Mouse (Mus musculus): ENCODE data around the gene Etnppl. TPM values are rescaled to one million over a fixed set of nuclear protein-coding genes. Genes with fewer than 3 reads are reported as not detected.
A peak's percentile ranks its signal among the peaks of the same experiment; 100 is the strongest.

The Etnppl gene
- polyA plus RNA-seq (2012; rRNA removed), result 0.03 TPM in 1 of 2 replicates, not detected in the other

DNA sequence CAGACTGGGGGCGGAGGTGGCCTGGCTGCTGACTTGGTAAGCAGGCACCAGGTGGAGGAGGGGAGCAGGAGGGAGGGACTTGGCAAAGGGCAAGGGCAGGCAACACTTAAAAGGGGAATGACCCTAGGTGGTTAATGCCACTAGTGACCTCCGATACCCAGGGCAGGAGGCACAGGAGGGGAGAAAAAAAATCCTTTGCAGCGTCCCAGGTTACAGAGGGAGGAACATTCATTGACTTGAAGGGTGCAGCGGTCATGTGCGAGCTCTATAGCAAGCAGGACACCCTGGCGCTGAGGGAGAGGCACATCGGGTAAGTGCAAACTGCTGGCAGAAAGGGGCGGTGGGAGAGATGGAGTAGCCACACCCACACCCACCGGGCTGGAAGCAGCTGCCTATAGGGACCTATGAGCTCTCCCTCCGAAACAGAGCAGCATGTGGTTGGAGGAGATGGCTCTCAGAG is at the start of gene Etnppl:
Etnppl (plus strand) TSS at position 10 of the 460 bp plus-strand sequence.
- TF ChIP-seq POLR2A (IDR thresholded peaks at IDR 0.05; ENCODE audit: borderline replicate concordance, extremely low read depth, insufficient read depth, insufficient read length, poor library complexity, severe bottlenecking) (no peak), CTCF (IDR thresholded peaks at IDR 0.05; ENCODE audit: borderline replicate concordance, extremely low read depth, insufficient read depth, insufficient read length) (no peak)
- DNase-seq (ENCODE audit: low read depth), result peak; percentile 9

DNA sequence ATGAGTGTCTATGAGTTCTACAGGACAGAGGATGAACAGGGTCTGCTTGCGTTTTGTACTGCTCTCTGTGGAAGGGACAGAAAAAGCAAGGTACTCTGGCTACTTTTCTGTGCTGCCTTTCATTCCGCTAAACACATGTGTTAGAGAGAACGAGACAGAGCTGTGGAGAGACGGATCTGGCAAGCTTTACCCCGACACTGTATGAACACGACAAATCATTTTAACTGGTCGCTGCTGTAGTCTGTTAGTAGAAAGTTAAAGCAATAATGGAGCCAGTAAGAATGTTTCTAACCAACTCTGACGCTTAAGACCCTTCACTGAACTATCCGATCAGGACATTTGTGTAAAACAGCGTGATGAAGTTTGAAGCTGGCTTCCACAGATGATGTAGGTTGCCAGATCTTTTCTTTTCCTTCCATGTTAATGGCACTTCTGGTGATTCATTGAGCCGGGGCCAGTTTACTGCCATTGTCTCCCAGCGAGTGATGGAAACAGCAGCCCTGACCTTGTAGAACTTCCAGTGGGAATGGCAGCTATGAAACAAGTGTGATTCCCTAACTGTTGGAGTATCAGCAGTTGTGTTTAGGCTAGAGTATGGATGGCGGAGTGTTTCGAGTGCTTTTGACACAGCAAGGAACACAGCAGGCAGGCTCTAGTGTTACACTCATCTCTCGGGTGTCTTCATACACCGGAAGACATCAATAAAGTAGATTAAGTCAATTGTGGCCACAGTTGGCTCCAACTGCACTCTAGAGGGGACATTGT is 48.7 kb upstream of the Etnppl start:
- TF ChIP-seq CTCF (IDR thresholded peaks at IDR 0.05; ENCODE audit: borderline replicate concordance, extremely low read depth, insufficient read depth, insufficient read length) (no peak), POLR2A (IDR thresholded peaks at IDR 0.05; ENCODE audit: borderline replicate concordance, extremely low read depth, insufficient read depth, insufficient read length, poor library complexity, severe bottlenecking) (no peak)

DNA sequence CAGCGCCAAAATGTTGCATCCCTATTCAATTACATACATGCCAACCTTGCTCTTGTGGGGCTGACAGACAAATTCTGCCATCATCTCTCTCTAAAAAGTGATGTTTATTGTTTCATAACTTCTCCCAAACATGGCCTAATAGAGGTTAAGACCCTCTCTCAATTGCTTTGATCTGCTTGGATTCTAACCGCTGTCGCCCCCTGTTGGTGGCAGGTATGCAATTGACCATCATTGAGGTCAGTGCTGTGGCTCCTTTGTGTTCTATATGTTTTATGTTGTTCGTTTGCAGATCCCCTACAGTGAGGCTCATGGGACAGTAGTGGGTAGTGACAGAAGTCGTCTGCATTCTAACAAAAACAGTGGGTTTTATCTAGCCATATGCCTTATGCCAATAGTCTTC is 44.0 kb upstream of the Etnppl start:
- TF ChIP-seq POLR2A (IDR thresholded peaks at IDR 0.05; ENCODE audit: borderline replicate concordance, extremely low read depth, insufficient read depth, insufficient read length, poor library complexity, severe bottlenecking) (no peak), CTCF (IDR thresholded peaks at IDR 0.05; ENCODE audit: borderline replicate concordance, extremely low read depth, insufficient read depth, insufficient read length) (peak; percentile 32; the same call in 1 of the 2 replicates)
- no peak for DNase-seq (ENCODE audit: low read depth)

More for the DNA sequence above, 48.7 kb upstream of the Etnppl start:
- DNase-seq (ENCODE audit: low read depth), result no peak

DNA sequence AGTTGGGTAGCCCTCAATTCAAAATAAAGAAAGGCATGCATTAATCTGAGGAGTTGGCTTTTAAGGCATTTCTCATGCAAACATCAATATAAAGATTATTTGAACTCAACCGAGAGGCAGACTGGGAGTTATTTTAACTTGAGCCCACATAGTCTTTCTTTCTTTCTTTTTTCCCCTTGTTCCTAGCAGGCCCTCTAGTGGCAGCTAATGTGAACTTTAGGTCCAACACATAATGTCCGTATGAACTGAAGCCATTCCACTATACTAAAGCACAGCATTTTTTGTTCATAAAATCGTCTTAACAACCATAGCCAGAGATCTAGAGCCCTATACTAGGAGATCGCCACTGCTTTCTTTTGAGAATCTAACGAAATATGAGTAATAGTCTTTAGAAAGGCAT is 42.6 kb upstream of the Etnppl start:
- peak; percentile 72 for DNase-seq (ENCODE audit: low read depth)
- TF ChIP-seq CTCF (IDR thresholded peaks at IDR 0.05; ENCODE audit: borderline replicate concordance, extremely low read depth, insufficient read depth, insufficient read length) (peak; percentile 50; the same call in 1 of the 2 replicates), POLR2A (IDR thresholded peaks at IDR 0.05; ENCODE audit: borderline replicate concordance, extremely low read depth, insufficient read depth, insufficient read length, poor library complexity, severe bottlenecking) (no peak)

DNA sequence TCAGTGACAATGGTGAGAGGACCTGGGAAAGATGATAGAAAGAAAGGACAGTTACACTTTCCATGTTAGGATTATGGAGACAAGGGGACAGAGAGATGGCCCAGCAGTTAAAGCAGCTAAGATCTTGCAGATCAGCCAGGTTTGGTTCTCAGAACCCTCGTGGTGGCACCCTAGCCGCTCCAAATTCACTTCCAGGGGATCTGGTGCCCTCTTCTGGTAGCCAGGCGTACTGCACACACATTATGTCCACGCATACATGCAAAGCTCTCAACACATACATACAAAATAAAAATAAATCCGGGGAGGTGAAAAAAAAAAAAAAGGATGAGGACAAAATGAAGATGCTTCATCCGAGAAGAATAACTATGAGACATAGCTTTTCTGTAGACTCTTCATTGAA is 40.6 kb upstream of the Etnppl start:
- TF ChIP-seq CTCF (IDR thresholded peaks at IDR 0.05; ENCODE audit: borderline replicate concordance, extremely low read depth, insufficient read depth, insufficient read length) (peak; percentile 65; the same call in 1 of the 2 replicates), POLR2A (IDR thresholded peaks at IDR 0.05; ENCODE audit: borderline replicate concordance, extremely low read depth, insufficient read depth, insufficient read length, poor library complexity, severe bottlenecking) (no peak)
- no peak for DNase-seq (ENCODE audit: low read depth)

DNA sequence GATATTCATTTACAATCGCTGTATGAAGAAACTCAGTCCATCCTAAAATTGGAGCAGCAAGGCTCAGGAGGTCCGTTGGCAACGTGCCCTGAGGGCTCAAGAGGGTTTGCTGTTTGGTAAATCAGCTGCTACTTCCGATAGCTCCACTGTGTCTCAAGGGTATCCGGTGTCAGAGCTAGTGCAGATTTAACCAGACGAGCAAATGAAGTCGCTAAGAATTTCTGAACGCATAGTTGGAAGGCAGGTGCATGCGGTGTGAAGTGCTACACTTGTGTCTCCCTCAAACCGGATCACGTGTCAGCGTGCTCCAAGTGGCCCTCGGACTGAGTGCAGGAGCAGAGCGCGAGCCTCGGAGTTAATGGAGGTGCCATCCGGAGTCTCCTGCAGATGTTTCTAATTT is 37.7 kb upstream of the Etnppl start:
- no peak for TF ChIP-seq CTCF (IDR thresholded peaks at IDR 0.05; ENCODE audit: borderline replicate concordance, extremely low read depth, insufficient read depth, insufficient read length)
- no peak for TF ChIP-seq POLR2A (IDR thresholded peaks at IDR 0.05; ENCODE audit: borderline replicate concordance, extremely low read depth, insufficient read depth, insufficient read length, poor library complexity, severe bottlenecking)
- peak; percentile 62 for DNase-seq (ENCODE audit: low read depth)

DNA sequence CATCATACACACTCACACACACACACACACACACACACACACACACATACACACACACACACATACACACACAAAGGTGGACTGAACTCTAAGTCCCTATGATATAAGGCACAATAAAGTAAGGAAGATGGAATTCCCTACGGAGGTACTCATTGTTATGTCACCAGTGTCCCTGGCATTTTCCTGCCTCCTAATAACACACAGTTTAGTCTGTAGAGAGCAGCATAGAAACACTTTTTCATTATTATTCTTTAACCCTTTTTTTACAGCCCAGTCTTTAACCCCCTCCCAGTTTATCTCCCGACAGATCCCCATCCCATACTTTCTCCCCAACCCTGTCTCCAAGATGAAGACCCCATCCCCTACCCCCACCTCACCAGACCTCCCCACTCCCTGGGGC is 35.7 kb upstream of the Etnppl start:
- TF ChIP-seq CTCF (IDR thresholded peaks at IDR 0.05; ENCODE audit: borderline replicate concordance, extremely low read depth, insufficient read depth, insufficient read length), result no peak
- no peak for TF ChIP-seq POLR2A (IDR thresholded peaks at IDR 0.05; ENCODE audit: borderline replicate concordance, extremely low read depth, insufficient read depth, insufficient read length, poor library complexity, severe bottlenecking)
- DNase-seq (ENCODE audit: low read depth), result no peak

DNA sequence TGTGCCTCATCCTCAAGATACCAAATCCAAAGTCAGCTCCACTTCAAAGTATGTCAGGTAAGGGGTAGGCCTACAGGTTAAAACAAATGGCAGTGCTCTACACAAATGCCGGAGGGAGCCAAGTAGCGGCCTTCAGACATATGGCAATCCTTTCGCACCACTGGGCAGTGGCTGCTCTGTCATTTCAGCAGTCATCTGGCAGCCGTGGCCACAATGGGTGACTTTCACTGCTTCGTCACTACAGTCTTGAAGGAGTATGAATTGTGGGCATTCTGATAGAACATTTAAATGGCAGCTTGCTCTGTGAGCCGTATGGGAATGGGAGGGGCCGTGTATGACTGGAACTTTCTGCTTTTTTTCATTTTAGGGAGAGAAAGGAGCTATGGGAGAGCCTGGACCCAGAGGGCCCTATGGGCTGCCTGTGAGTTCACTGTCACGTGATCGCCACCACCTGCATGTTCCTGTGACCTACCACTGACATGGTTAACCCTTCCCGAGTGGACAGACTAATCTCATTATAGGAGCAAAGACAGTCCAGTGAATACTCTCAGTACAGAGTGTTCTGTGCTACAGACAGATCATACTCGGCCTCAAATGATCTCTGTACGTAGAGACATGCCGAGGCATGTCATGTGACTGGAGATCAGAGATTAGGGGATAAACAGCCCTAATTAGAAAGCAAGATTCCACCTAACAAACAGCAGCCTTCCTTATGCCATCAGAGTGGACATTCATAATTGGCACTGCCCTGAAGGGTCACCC is 34.2 kb upstream of the Etnppl start:
- no peak for TF ChIP-seq POLR2A (IDR thresholded peaks at IDR 0.05; ENCODE audit: borderline replicate concordance, extremely low read depth, insufficient read depth, insufficient read length, poor library complexity, severe bottlenecking)
- no peak for TF ChIP-seq CTCF (IDR thresholded peaks at IDR 0.05; ENCODE audit: borderline replicate concordance, extremely low read depth, insufficient read depth, insufficient read length)
- DNase-seq (ENCODE audit: low read depth), result no peak

DNA sequence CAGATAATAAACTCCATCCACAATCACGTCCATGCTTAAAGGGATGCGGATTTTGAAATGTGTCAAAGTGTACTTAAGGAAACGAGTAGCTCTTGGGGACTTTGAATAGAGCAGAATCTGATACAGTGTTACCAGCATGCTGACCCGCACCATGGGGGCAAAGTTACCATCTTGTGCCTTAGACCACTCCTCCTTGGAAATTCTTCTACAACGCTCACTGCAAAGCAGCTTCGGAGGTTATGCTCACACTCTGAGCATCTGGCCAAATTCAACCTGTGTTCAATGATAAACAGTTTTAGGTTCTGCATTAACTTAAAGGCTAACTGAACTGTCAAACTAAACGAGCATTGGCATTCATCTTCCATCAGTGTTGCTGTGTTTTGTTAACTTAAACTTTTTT is 33.2 kb upstream of the Etnppl start:
- no peak for DNase-seq (ENCODE audit: low read depth)
- no peak for TF ChIP-seq CTCF (IDR thresholded peaks at IDR 0.05; ENCODE audit: borderline replicate concordance, extremely low read depth, insufficient read depth, insufficient read length)
- no peak for TF ChIP-seq POLR2A (IDR thresholded peaks at IDR 0.05; ENCODE audit: borderline replicate concordance, extremely low read depth, insufficient read depth, insufficient read length, poor library complexity, severe bottlenecking)

DNA sequence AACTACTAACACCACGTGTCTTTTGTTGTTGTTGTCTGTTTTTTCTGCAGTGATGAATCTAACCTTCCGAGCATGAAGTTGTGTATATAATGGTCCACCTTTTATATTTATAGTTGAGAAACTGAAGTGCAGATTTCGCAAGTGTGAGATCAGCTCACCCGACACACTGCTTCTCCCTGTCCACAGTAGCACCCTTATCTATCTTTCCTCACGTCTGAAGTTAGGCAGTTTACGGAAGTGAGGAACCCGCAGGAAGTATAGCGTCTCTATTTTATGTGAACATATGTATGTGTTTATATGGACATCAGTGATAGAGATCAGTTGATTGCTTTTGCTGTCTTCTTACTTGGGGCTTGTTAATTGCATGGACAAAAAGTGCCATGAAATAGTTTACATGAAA is 22.2 kb upstream of the Etnppl start:
- TF ChIP-seq POLR2A (IDR thresholded peaks at IDR 0.05; ENCODE audit: borderline replicate concordance, extremely low read depth, insufficient read depth, insufficient read length, poor library complexity, severe bottlenecking) (no peak), CTCF (IDR thresholded peaks at IDR 0.05; ENCODE audit: borderline replicate concordance, extremely low read depth, insufficient read depth, insufficient read length) (no peak)

DNA sequence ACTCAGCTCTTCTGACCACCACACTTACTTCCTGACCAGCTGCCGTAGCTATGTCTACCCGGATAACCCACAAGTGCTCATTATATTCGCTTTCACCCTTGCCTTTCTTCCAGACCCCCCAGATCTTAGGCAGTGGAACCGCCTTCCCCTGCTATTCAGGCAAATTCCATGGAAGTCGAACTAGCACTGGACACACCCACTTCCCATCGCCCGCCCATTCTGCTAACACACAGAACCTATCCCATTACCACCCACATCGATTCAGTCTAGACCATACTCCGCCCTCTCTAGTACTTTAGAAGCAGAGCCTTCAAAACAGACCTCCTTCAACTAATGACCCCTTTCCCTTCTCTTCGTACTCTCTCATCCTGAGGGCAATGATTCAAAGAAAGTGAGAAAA is 15.8 kb upstream of the Etnppl start:
- TF ChIP-seq POLR2A (IDR thresholded peaks at IDR 0.05; ENCODE audit: borderline replicate concordance, extremely low read depth, insufficient read depth, insufficient read length, poor library complexity, severe bottlenecking) (no peak), CTCF (IDR thresholded peaks at IDR 0.05; ENCODE audit: borderline replicate concordance, extremely low read depth, insufficient read depth, insufficient read length) (no peak)
- no peak for DNase-seq (ENCODE audit: low read depth)

More for the DNA sequence above, 22.2 kb upstream of the Etnppl start:
- no peak for DNase-seq (ENCODE audit: low read depth)
